Mouse (Mus musculus): ENCODE data around the gene Ccdc87.
A peak's percentile ranks its signal among the peaks of the same experiment; 100 is the strongest.
"Not testable (repeated sequence)": the region's sequence is repeated elsewhere in the genome, so short reads cannot be mapped to it uniquely, and the experiment has no call there.

The Ccdc87 gene

GRCm38 (mm10) chr19:4840848-4841247 is 1.7 kb downstream of the Ccdc87 start:
- DNase-seq = no peak

GRCm38 (mm10) chr19:4842611-4843010 is 3.4 kb downstream of the Ccdc87 start:
- DNase-seq = no peak

- no peak for DNase-seq
Measured at GRCm38 (mm10) chr19:4845846-4846245, 6.7 kb downstream of the Ccdc87 start.

GRCm38 (mm10) chr19:4847490-4847889 is 8.3 kb downstream of the Ccdc87 start:
- DNase-seq = no peak

GRCm38 (mm10) chr19:4849800-4850199 is 10.6 kb downstream of the Ccdc87 start:
- DNase-seq = no peak

- DNase-seq = no peak
Measured at GRCm38 (mm10) chr19:4850281-4850680, 11.1 kb downstream of the Ccdc87 start.

GRCm38 (mm10) chr19:4854552-4855469 is 15.6 kb downstream of the Ccdc87 start, which contains the start of gene Ctsf:
Gene Ctsf (plus strand): TSS chr19:4855130.
- peak; percentile 90 for DNase-seq

GRCm38 (mm10) chr19:4855470-4855820 is 16.3 kb downstream of the Ccdc87 start:
- DNase-seq = no peak

- DNase-seq = no peak
Measured at GRCm38 (mm10) chr19:4855951-4856350, 16.8 kb downstream of the Ccdc87 start.

GRCm38 (mm10) chr19:4859081-4859480 is 19.9 kb downstream of the Ccdc87 start:
- DNase-seq = no peak

GRCm38 (mm10) chr19:4863048-4863447 is 23.9 kb downstream of the Ccdc87 start:
- DNase-seq = no peak

- no peak for DNase-seq
Measured at GRCm38 (mm10) chr19:4865147-4865546, 26.0 kb downstream of the Ccdc87 start.

- not testable (repeated sequence) for DNase-seq
Measured at GRCm38 (mm10) chr19:4874613-4875012, 35.4 kb downstream of the Ccdc87 start.

GRCm38 (mm10) chr19:4876241-4876640 is 37.1 kb downstream of the Ccdc87 start:
- DNase-seq = no peak

- no peak for DNase-seq
Measured at GRCm38 (mm10) chr19:4876755-4877154, 37.6 kb downstream of the Ccdc87 start.

GRCm38 (mm10) chr19:4877785-4878184 is 38.6 kb downstream of the Ccdc87 start, which contains the start of gene Actn3:
Gene Actn3 (minus strand): TSS chr19:4877909.
- DNase-seq = no peak

GRCm38 (mm10) chr19:4878405-4879323 is 39.5 kb downstream of the Ccdc87 start, which contains the start of gene Zdhhc24:
Gene Zdhhc24 (plus strand): TSS chr19:4878668.
- peak; percentile 96 for DNase-seq

GRCm38 (mm10) chr19:4879324-4879703 is 40.1 kb downstream of the Ccdc87 start:
- DNase-seq = no peak

- DNase-seq = no peak
Measured at GRCm38 (mm10) chr19:4883961-4884360, 44.8 kb downstream of the Ccdc87 start.

- no peak for DNase-seq
Measured at GRCm38 (mm10) chr19:4889791-4890190, 50.6 kb downstream of the Ccdc87 start.

- no peak for DNase-seq
Measured at GRCm38 (mm10) chr19:4891798-4892197, 52.6 kb downstream of the Ccdc87 start.

Data from right cerebral cortex, postnatal 25 days (tissue).